Mouse (Mus musculus) left cerebral cortex, adult 8-10 months (tissue): ENCODE measurements around the gene Gucy1b2. TPM values are rescaled to one million over a fixed set of nuclear protein-coding genes. Genes with fewer than 3 reads are reported as not detected.
A peak's percentile ranks its signal among the peaks of the same experiment; 100 is the strongest.

ENCODE experiments used
- DNase-seq, 2 experiments: peaks; one replicate each; pipeline ENCODE4 v3.0.0; 2022; ENCODE audit warnings: low spot score in 2 of 2
- total RNA-seq, 4 experiments: library from RNA; stranded (reverse); gene quantifications; 2 replicates each; pipeline ENCODE4 v1.2.4; 2022

Gucy1b2 gene
- under 1 TPM in 3 of 4 experiments, not detected in 1; 0.11 to 0.28 (median 0.19) TPM for total RNA-seq

DNA sequence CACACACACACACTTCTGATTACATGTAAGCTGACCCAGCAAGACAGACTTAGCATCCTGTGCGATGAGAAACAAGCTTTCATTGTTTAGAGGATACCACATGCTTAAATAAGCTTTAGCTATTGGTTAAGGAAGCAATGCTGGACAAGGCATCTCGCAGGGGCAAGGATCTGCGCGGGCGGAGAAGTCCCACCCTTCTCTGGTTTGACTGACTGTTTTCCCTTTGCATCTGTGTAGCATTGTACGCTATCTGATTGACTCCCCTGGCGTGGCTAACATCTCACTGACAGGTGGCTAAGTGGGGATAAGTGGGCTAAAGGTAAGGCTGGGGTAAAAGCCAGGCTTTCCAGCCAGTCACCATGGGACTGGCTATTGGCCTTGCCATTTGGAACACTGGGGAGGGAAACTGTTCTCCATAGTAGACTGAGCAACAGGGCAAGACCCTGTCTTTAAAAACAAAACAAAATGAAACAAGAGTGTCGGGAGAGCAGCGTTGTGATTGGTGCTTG is at the start of gene Gucy1b2:
TSS of gene Gucy1b2 (minus strand) at position 51 of the 509 bp plus-strand sequence.
- DNase-seq: no peak

DNA sequence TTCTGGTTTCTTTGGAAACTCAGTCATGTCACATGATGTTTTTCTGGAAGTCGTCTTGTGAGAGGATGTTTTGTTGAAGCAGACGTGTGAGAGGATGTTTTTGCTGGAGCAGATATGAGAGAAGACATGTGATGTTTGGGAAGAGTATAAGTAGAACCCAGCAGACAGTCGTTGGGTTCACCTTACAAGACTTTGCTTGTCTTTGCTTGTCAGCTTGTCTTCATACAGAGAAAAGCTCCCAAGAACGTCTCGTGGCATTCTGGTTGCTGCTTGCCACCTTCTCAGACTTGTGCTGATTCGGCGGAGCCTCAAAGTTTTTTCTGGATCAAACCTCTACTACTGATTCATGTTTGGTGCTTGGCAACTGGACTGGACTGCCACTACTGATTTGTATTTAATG is 41.3 kb upstream of the Gucy1b2 start:
- DNase-seq: no peak

DNA sequence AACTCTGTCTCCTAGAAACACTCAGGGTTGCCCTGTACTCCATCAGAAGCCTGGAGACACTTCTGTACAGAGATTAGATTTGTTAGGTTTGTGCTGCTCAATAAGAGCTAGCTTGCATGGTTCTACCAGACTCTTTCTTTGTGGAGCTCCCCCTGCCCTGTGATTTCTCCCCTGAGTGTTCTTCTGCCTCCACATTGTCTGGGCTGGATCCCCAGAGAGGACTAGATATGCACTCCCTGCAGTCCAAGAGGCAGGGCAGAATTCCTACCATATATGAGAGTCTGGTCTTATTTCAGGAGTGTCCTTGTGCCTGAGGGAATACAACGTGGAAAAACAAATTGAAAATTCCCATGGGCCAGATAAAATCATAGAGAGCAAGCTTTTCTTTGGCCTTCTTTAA is 40.4 kb upstream of the Gucy1b2 start:
- DNase-seq: no peak

- no peak for DNase-seq
These were observed 37.4 kb upstream of the Gucy1b2 start for GRCm38 (mm10) chr14:62493456-62493855.

DNA sequence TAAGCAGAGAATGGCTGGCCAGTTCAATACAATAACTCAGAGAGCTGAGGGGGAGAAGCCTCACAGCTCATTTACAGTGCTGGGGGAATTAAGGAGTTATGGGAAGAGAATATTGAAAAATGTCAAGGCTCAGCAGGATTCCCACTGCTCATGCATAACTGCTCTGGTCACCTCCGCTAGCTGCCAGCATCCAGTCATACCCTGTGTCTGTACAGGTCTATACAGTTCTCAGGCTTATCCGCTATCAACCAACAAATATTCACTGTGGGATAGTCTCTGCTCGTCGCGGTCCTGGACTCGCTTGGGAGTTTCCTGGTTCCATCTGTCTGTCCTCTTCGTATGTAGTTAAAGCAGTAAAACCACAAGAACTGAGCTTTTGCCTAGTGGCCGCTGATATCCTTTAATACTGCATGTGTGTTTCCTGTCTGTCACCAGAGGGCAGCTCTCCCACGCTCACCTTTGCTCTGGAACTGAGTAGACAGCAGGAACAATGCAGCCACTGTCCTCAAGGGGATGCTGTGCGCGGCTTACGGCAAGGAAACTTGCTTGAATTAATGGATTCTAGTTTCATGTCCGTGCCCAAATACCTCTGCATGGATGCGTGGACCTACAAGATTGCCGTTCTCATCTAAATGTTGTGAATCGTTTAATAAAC is 36.2 kb upstream of the Gucy1b2 start:
- peak; percentile 57 to 70 for DNase-seq

DNA sequence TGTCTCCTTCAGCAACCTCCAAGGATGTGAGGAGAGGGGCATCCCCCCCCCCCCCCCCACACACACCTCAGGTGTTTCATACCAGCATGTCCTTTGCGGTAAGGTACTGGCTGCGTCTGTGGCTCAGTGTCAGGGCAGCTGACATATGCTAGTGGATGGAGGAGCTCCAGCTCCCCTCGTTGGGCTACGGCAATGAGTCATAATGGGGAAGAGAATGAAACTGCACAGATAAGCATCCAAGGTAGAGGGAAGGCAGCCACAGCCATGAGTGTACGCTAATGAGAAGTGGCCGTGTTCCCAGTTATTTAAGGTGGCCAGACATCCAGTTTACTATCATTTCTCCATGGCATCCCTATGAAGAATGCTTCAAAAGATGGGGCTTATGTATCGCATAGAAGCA is 32.2 kb upstream of the Gucy1b2 start:
- DNase-seq: no peak

GRCm38 (mm10) chr14:62481381-62481780 is 25.3 kb upstream of the Gucy1b2 start:
- DNase-seq: no peak

- DNase-seq: no peak
These were observed 23.3 kb upstream of the Gucy1b2 start for GRCm38 (mm10) chr14:62479395-62479794.

- no peak for DNase-seq
These were observed 18.4 kb upstream of the Gucy1b2 start for GRCm38 (mm10) chr14:62474481-62474880.

DNA sequence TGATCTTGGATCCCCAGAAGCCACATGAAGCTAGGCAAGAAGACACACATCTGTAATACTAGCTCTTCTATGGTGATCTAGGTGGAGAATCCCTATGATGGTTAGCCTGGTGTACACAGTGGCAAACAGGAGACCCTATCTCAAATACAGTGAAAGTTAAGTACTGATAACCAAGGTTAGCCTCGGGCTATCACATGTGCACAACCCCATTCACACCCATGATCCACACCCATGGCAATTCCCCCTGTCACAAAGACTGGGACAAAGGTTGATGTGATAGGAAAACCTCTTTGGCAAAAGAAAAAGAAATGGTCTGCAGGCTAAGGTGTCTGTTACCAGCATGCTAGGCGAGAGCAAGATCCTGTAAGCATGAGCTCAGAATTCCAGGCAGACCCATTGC is 16.0 kb upstream of the Gucy1b2 start:
- no peak for DNase-seq

DNA sequence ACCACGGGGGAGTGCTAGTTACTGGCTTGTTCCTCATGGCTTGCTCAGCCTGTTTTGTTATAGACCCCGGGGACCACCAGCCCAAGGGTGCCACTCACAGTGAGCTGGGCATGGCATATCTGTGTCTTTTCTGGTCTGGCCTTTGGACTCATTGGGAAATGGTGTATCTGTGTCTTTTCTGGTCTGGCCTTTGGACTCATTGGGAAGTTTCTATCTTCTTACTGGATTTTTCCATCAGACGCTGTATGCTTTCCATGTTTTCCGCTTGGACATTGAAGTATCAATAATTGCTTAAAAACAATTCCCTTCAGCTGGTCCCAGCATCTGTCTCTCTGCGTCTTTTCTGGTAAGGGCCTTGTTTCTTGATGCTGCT is 12.7 kb upstream of the Gucy1b2 start:
- no peak for DNase-seq

DNA sequence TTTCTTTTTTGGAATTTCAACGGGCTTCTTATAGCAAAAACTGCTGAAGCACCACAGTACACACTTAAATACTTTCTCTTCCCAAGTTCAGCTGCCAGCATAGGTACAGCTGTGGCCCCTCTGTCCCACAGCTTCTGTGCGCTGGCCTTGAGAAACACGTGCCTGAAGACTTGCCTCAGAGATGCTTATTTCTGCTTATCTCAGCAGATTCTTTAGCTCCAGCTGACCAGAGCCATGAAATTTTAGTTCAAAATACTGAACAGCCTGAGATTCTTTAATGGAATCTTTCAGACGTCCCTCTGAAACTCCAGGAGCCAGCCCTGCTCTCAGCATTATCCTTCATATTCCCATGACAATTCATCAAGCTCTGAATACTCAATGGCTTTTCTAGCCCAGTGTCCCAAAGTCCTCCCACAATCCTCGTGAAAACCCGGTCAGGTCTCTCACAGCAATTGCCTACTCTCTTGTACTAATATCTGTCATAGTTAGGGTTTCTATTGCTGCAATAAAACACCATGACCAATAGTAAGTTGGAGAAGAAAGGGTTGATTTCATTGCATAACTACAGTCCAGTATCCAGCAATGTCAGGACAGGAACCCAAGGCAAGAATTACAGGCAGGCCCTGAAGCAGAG is 12.1 kb upstream of the Gucy1b2 start:
- no peak for DNase-seq

GRCm38 (mm10) chr14:62464966-62465365 is 8.9 kb upstream of the Gucy1b2 start:
- DNase-seq: no peak

GRCm38 (mm10) chr14:62459541-62459940 is 3.5 kb upstream of the Gucy1b2 start:
- no peak for DNase-seq

DNA sequence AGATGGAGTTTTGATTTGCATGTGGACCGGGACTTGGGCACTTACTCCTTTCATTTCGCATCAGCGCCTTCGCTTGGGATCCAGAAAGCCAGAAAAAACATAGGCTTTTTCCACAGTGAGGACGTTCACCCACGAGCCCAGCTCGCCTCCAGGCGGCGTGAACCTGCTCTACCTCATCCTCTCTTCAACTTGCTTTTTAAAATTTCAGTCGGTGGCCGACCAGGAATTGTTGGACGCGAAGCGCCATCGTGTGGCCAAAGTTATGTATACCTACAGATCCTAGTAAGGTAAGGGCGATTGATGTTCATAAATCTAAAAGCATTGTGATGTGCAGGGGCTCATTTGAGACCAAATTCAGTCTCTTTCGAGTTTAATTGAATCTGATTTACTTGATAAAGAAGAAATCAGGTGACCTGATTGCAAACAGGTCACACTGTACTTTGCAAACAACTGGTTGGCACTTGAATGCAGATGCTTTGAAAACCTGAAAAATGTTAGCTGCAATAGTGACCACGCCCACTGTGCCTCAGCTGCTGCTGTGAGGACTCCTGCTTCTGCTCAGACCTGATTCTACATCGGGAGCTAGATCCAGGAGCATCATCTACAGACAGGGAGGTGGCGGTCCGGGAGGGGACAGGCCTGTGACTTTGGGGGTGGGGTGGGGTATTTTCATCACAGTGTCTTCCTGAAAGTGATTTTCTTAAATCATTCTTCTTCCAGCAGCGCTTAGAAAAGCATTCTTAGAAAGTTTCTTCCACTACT is 1.5 kb upstream of the Gucy1b2 start:
- DNase-seq: peak; percentile 66 to 87

DNA sequence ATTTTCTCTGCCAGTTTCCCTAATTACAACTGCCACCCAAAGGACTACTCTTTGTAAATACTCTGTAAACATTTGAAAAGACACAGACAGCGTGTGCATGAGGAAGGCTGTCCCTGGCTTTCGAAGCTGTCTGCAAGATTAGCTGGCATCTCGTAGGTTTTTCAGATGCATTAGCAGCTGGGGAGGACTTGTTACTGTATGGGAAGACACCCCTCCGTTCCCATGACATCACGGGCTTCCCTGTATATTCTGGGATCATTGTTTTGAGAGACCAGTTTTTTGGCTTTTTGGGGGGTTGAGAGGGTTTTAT is 564 bp downstream of the Gucy1b2 start:
- no peak for DNase-seq

GRCm38 (mm10) chr14:62454760-62455569 is 1.1 kb downstream of the Gucy1b2 start:
- no peak for DNase-seq

GRCm38 (mm10) chr14:62454136-62454535 is 2.0 kb downstream of the Gucy1b2 start:
- no peak for DNase-seq

- no peak for DNase-seq
These were observed 2.8 kb downstream of the Gucy1b2 start for GRCm38 (mm10) chr14:62453276-62453675.

DNA sequence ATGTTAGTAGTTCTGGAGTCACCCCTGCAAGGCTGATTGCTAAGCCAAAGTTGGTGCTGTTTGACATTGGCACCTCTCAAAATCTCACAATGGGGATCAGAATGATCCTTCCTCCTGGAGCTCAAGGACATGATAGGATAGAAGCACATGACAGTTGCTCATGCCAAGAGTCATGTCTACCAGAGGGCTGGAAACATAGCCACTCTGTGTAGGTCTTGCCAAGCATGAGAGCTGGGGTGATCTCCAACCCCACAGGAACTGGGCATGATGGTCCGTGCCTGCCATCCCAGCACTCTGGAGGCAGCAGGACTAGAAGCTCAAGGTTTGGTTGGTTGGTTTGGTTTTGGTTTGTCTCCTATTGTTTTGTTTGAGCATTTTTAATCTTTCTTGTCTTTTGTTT is 5.4 kb downstream of the Gucy1b2 start:
- DNase-seq: no peak

DNA sequence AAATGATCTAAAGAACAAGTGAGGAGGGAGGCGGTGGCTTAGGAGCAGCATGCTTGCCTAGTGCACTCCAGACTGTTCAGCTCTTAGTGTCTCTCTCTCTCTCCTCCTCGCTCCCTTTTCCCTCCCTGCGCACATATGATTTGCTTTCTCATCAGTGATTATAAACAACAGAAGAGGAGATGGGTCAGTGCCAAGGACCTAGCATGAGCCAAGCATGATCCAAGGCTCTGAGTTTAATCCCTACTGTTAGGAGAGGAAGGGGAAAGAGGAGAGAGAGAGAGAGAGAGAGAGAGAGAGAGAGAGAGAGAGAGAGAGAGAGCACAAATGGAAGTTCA is 8.9 kb downstream of the Gucy1b2 start:
- no peak for DNase-seq
